Mouse (Mus musculus) forebrain, embryonic 12.5 days (tissue): Measurements from ENCODE around the gene Acoxl. TPM values are rescaled to one million over a fixed set of nuclear protein-coding genes. Genes with fewer than 3 reads are reported as not detected.

Experiments used
- ATAC-seq: fragments of 200-750 bp; cut with Nextera tagmentation; 2 replicates; pipeline ENCODE4 v1.8.0; 2017; ENCODE audit warnings: moderate TSS enrichment; ENCODE audit not compliant: low FRiP score
- H3K27ac ChIP-seq: fragments of 300-500 bp; sonication (generic); 2 replicates; pipeline ENCODE4 v1.5.1; 2016; ENCODE audit warnings: mild to moderate bottlenecking
- H3K27me3 ChIP-seq: fragments of 300-500 bp; sonication (generic); 2 replicates; pipeline ENCODE4 v1.6.1; 2016; ENCODE audit warnings: mild to moderate bottlenecking
- H3K36me3 ChIP-seq: fragments of 300-500 bp; sonication (generic); replicated peaks from 2 replicates; pipeline ENCODE4 v1.6.1; 2016; ENCODE audit warnings: mild to moderate bottlenecking
- H3K4me1 ChIP-seq: fragments of 300-500 bp; sonication (generic); 2 replicates; pipeline ENCODE4 v1.6.1; 2016
- H3K4me2 ChIP-seq: fragments of 300-500 bp; sonication (generic); 2 replicates; pipeline ENCODE4 v1.6.1; 2016; ENCODE audit warnings: mild to moderate bottlenecking, moderate library complexity
- H3K4me3 ChIP-seq: fragments of 300-500 bp; sonication (generic); replicated peaks from 2 replicates; pipeline ENCODE4 v1.5.1; 2016; ENCODE audit warnings: mild to moderate bottlenecking
- H3K9ac ChIP-seq: fragments of 300-500 bp; sonication (generic); 2 replicates; pipeline ENCODE4 v1.6.1; 2016; ENCODE audit warnings: mild to moderate bottlenecking
- H3K9me3 ChIP-seq: fragments of 300-500 bp; sonication (generic); 2 replicates; pipeline ENCODE4 v1.6.1; 2016
- WGBS: fragments of 180-500 bp; shearing (Covaris S2); methylation state at CpG from one replicate; pipeline ENCODE4 v1.1.7; 2016; 5-methylcytosine and 5-hydroxymethylcytosine counted together
- microRNA-seq: library from miRNA; unstranded; fragments of <30 nt; microRNA quantifications from one replicate; pipeline ENCODE4, GENCODE M21; 2017
- polyA plus RNA-seq: library from polyadenylated mRNA; unstranded; fragments of >200 nt; fragmentation: Nextera tagmentation; extraction: Ambion mirVana; gene quantifications from 2 replicates; pipeline ENCODE4 v1.2.1, GENCODE M21; 2016

Gene Acoxl
- polyA plus RNA-seq, 1 experiment from 2014 or later = 0.11 TPM

- no peak overlapping the region for H3K27ac ChIP-seq
- no peaks in the 10 kb centered on the region for H3K9me3 ChIP-seq
- no peaks in the 10 kb centered on the region for H3K27me3 ChIP-seq
- no peak overlapping the region for H3K9ac ChIP-seq
- H3K4me3 ChIP-seq = no peak overlapping the region
- H3K36me3 ChIP-seq = no peaks in the 10 kb centered on the region
- H3K4me2 ChIP-seq = no peak overlapping the region
- peaks cover 7% of the 10 kb centered on the region; the same call in 1 of the 2 replicates for H3K4me1 ChIP-seq
- WGBS = 91% methylated on average over 11 of the region's 11 CpGs
- no peak for ATAC-seq
Observed at GRCm38 (mm10) chr2:128169972-128170371, 331.3 kb downstream of the Acoxl start.

GRCm38 (mm10) chr2:128170614-128171013 is 331.9 kb downstream of the Acoxl start:
- ATAC-seq = no peak
- Histone ChIP-seq H3K27me3 (no peaks in the 10 kb centered on the region), H3K4me2 (no peak overlapping the region), H3K36me3 (no peaks in the 10 kb centered on the region), H3K9me3 (no peaks in the 10 kb centered on the region), H3K4me1 (peaks cover 7% of the 10 kb centered on the region; the same call in 1 of the 2 replicates), H3K27ac (no peak overlapping the region), H3K4me3 (no peak overlapping the region), H3K9ac (no peak overlapping the region)
- 93% methylated on average over 3 of the region's 3 CpGs for WGBS

GRCm38 (mm10) chr2:128172266-128172665 is 333.6 kb downstream of the Acoxl start:
- Histone ChIP-seq H3K9me3 (no peaks in the 10 kb centered on the region), H3K4me3 (no peak overlapping the region), H3K4me1 (peaks cover 10% of the 10 kb centered on the region), H3K4me2 (no peak overlapping the region), H3K9ac (no peak overlapping the region), H3K27me3 (no peaks in the 10 kb centered on the region), H3K27ac (no peak overlapping the region), H3K36me3 (no peaks in the 10 kb centered on the region)
- 93% methylated on average over 5 of the region's 5 CpGs for WGBS
- no peak for ATAC-seq

Small RNAs within 50 kb of the gene (microRNA-seq; reads per million reads assigned to microRNA genes)
- not detected for gene Gm22411

Other genes starting within 250 kb of the Acoxl start
- gene Mal, start 182.2 kb upstream of the Acoxl start, polyA plus RNA-seq = 0.54 and 0.73 TPM in 2 replicates
- 0.66 and 0.67 TPM in 2 replicates for gene Mall, start 108.9 kb upstream of the Acoxl start, polyA plus RNA-seq
- 35.9 and 40.5 TPM in 2 replicates for gene Nphp1, start 50.0 kb upstream of the Acoxl start, polyA plus RNA-seq
- 30.8 and 31.5 TPM in 2 replicates for gene Mtln, start 46.4 kb upstream of the Acoxl start, polyA plus RNA-seq
- 75.3 and 83.4 TPM in 2 replicates for gene Bub1, start 7.0 kb upstream of the Acoxl start, polyA plus RNA-seq